8 mouse cellular contexts compared by ENCODE assay signal in genomic region chr5:63649070-63649532, GRCm38 (mm10). TPM values are rescaled to one million over a fixed set of nuclear protein-coding genes. Genes with fewer than 3 reads are reported as not detected.
DNase-seq lines count a peak whose midpoint lies in the region; ATAC-seq lines count a peak whose summit lies in the region.

Gene Nwd2 (plus strand): TSS chr5:63649102.

- H3K4me1 ChIP-seq in midbrain, embryonic 13.5 days (replicated peaks), result peaks cover 14% of the 10 kb centered on the region

- H3K27me3 ChIP-seq in midbrain, embryonic 13.5 days, result peaks cover 44% of the 10 kb centered on the region

- H3K36me3 ChIP-seq in midbrain, embryonic 13.5 days, result no peaks in the 10 kb centered on the region

- WGBS in midbrain, embryonic 13.5 days, result 2% methylated on average over 29 of the region's 29 CpGs

- H3K4me3 ChIP-seq in midbrain, embryonic 13.5 days (replicated peaks), result peak within 1 kb of the TSS; percentile 73

- DNase-seq in left cerebral cortex, adult 18-20 months (ENCODE audit: low spot score in 2 of 2), result peak; percentile 64 to 70
- no peak for DNase-seq in left cerebral cortex, adult 11 months (ENCODE audit: low spot score)
- DNase-seq in layer of hippocampus, adult 8-10 months (ENCODE audit: low spot score in 2 of 2), result peak; percentile 23 to 44
- DNase-seq in thymus, postnatal 14 days, result no peak
- no peak for DNase-seq in c-Kit-positive CD71-positive TER-119-positive erythroid progenitor cells, embryonic 14.5 days (ENCODE audit: low spot score)

- 0 out of 2 replicates have a peak within 1 kb of the TSS, but pooled peaks have one; percentile 16 for H3K27ac ChIP-seq in midbrain, embryonic 13.5 days

- H3K9ac ChIP-seq in midbrain, embryonic 13.5 days (replicated peaks), result peak within 1 kb of the TSS; percentile 79

- H3K9me3 ChIP-seq in midbrain, embryonic 13.5 days, result no peaks in the 10 kb centered on the region

- peak within 1 kb of the TSS; percentile 100 for H3K4me2 ChIP-seq in midbrain, embryonic 13.5 days (replicated peaks)

- peak; percentile 56 for ATAC-seq in frontal cortex, adult (ENCODE audit: low TSS enrichment)
- peak; percentile 35 for ATAC-seq in midbrain, embryonic 13.5 days
- ATAC-seq in erythroblast, adult 5-6 weeks (replicated peaks; ENCODE audit: low FRiP score, poor library complexity, severe bottlenecking), result no peak

RNA-seq across cellular contexts. Expression of gene Nwd2, which starts in this region (rescaled TPM):
- total RNA-seq in left cerebral cortex, adult 18-20 months (2021), result 10 to 100 TPM; 33.5 to 39.5 TPM
- 10 to 100 TPM; 14.4 to 23.1 (median 17.7) TPM for total RNA-seq in layer of hippocampus, adult 8-10 months (2022)
- 4.3 and 4.5 TPM in 2 replicates for polyA plus RNA-seq in midbrain, embryonic 13.5 days (2015; fragmentation: Nextera tagmentation; extraction: Ambion mirVana)
- total RNA-seq in erythroblast, adult 5-6 weeks (2015; ENCODE audit: low replicate concordance), result not detected in 2 replicates
- total RNA-seq in erythroblast, adult 5-6 weeks (2017; ENCODE audit: low replicate concordance), result 0.42 TPM in 1 of 2 replicates, not detected in the other

Comparison
In these comparisons a context has a peak if more than half of its experiments do, and no peak if none do; other contexts are left out.
1. RNA of gene Nwd2 (total RNA-seq): 33.5 to 39.5 TPM in left cerebral cortex, adult 18-20 months and 14.4 to 23.1 TPM in layer of hippocampus, adult 8-10 months; 0.42 TPM in erythroblast, adult 5-6 weeks; every median in the first group is over 10 times any median in the second.
2. DNase-seq: peak in left cerebral cortex, adult 18-20 months (2 of 2) and layer of hippocampus, adult 8-10 months (2 of 2); none in left cerebral cortex, adult 11 months (single experiment), thymus, postnatal 14 days (single experiment) and c-Kit-positive CD71-positive TER-119-positive erythroid progenitor cells, embryonic 14.5 days (single experiment).